Mouse (Mus musculus): ENCODE data around the gene Trit1. TPM values are rescaled to one million over a fixed set of nuclear protein-coding genes. Genes with fewer than 3 reads are reported as not detected.

The Trit1 gene
- total RNA-seq, 1 experiment, result 17.1 TPM

GRCm38 (mm10) chr4:123041131-123041530, 24.7 kb downstream of the Trit1 start:
- H3K4me3 ChIP-seq (ENCODE audit: insufficient read depth in 1 of 2, low read depth in 1 of 2, low read length in 2 of 2, poor library complexity in 1 of 2, severe bottlenecking in 1 of 2), result no peak overlapping the region
- H3K27ac ChIP-seq (ENCODE audit: insufficient read depth, low read depth, low read length, poor library complexity, severe bottlenecking), result no peak overlapping the region
- 0 out of 4 replicates have a peak, but pooled peaks cover 0 to 2% of the 10 kb centered on the region in 2 experiments for H3K4me1 ChIP-seq (ENCODE audit: control insufficient read depth in 2 of 2, insufficient read depth in 2 of 2, low read length in 2 of 2, poor library complexity in 1 of 2)
- no peak overlapping the region for H3K9ac ChIP-seq (ENCODE audit: insufficient read depth, low read depth, low read length, poor library complexity, severe bottlenecking)
- in situ Hi-C loops (cut with MboI; ENCODE audit: low sequenced_read_pairs in 2 of 2, unreplicated experiment in 2 of 2), result no loop called here
- TF ChIP-seq HCFC1 (IDR thresholded peaks at IDR 0.05; ENCODE audit: borderline replicate concordance, insufficient read depth, low read length), result no peak
- no peak for TF ChIP-seq CHD2 (IDR thresholded peaks at IDR 0.05; ENCODE audit: low read depth, low read length)
- no peak for TF ChIP-seq MAFK (IDR thresholded peaks at IDR 0.05; ENCODE audit: insufficient read depth, low read depth, low read length)
- TF ChIP-seq ZNF384 (IDR thresholded peaks at IDR 0.05; ENCODE audit: low read depth, low read length), result no peak
- no peak for TF ChIP-seq ZC3H11A (IDR thresholded peaks at IDR 0.05; ENCODE audit: borderline replicate concordance, low read depth, low read length)
- H3K36me3 ChIP-seq (ENCODE audit: control insufficient read depth, insufficient read depth, low read length, poor library complexity, severe bottlenecking), result peaks cover 20% of the 10 kb centered on the region
- no peak for DNase-seq (ENCODE audit: low read depth, low spot score)
- no peaks in the 10 kb centered on the region for H3K9me3 ChIP-seq (ENCODE audit: control insufficient read depth, insufficient read depth, low read depth, low read length)

- no peak for DNase-seq (ENCODE audit: low read depth, low spot score)
- Histone ChIP-seq H3K9me3 (ENCODE audit: control insufficient read depth, insufficient read depth, low read depth, low read length) (no peaks in the 10 kb centered on the region), H3K9ac (ENCODE audit: insufficient read depth, low read depth, low read length, poor library complexity, severe bottlenecking) (no peak overlapping the region), H3K4me3 (ENCODE audit: insufficient read depth in 1 of 2, low read depth in 1 of 2, low read length in 2 of 2, poor library complexity in 1 of 2, severe bottlenecking in 1 of 2) (no peak overlapping the region), H3K4me1 (ENCODE audit: control insufficient read depth in 2 of 2, insufficient read depth in 2 of 2, low read length in 2 of 2, poor library complexity in 1 of 2) (peaks cover 0 to 8% of the 10 kb centered on the region in 2 experiments; a peak in 1 of 4 replicates), H3K27ac (ENCODE audit: insufficient read depth, low read depth, low read length, poor library complexity, severe bottlenecking) (no peak overlapping the region), H3K36me3 (ENCODE audit: control insufficient read depth, insufficient read depth, low read length, poor library complexity, severe bottlenecking) (peaks cover 39% of the 10 kb centered on the region)
- no peak for TF ChIP-seq CHD2 (IDR thresholded peaks at IDR 0.05; ENCODE audit: low read depth, low read length)
- TF ChIP-seq MAFK (IDR thresholded peaks at IDR 0.05; ENCODE audit: insufficient read depth, low read depth, low read length), result peak; percentile 72
- in situ Hi-C loops (cut with MboI; ENCODE audit: low sequenced_read_pairs in 2 of 2, unreplicated experiment in 2 of 2), result no loop called here
Measured at GRCm38 (mm10) chr4:123043858-123044257, 27.5 kb downstream of the Trit1 start.

GRCm38 (mm10) chr4:123044842-123045241, 28.4 kb downstream of the Trit1 start:
- no peak for DNase-seq (ENCODE audit: low read depth, low spot score)
- H3K9ac ChIP-seq (ENCODE audit: insufficient read depth, low read depth, low read length, poor library complexity, severe bottlenecking), result no peak overlapping the region
- H3K27ac ChIP-seq (ENCODE audit: insufficient read depth, low read depth, low read length, poor library complexity, severe bottlenecking), result no peak overlapping the region
- peaks cover 35% of the 10 kb centered on the region for H3K36me3 ChIP-seq (ENCODE audit: control insufficient read depth, insufficient read depth, low read length, poor library complexity, severe bottlenecking)
- TF ChIP-seq CHD2 (IDR thresholded peaks at IDR 0.05; ENCODE audit: low read depth, low read length) (no peak), HCFC1 (IDR thresholded peaks at IDR 0.05; ENCODE audit: borderline replicate concordance, insufficient read depth, low read length) (no peak), MAFK (IDR thresholded peaks at IDR 0.05; ENCODE audit: insufficient read depth, low read depth, low read length) (no peak), ZC3H11A (IDR thresholded peaks at IDR 0.05; ENCODE audit: borderline replicate concordance, low read depth, low read length) (no peak), ZNF384 (IDR thresholded peaks at IDR 0.05; ENCODE audit: low read depth, low read length) (no peak)
- peaks cover 0 to 8% of the 10 kb centered on the region in 2 experiments; a peak in 1 of 4 replicates for H3K4me1 ChIP-seq (ENCODE audit: control insufficient read depth in 2 of 2, insufficient read depth in 2 of 2, low read length in 2 of 2, poor library complexity in 1 of 2)
- no peaks in the 10 kb centered on the region for H3K9me3 ChIP-seq (ENCODE audit: control insufficient read depth, insufficient read depth, low read depth, low read length)
- in situ Hi-C loops (cut with MboI; ENCODE audit: low sequenced_read_pairs in 2 of 2, unreplicated experiment in 2 of 2), result no loop called here
- H3K4me3 ChIP-seq (ENCODE audit: insufficient read depth in 1 of 2, low read depth in 1 of 2, low read length in 2 of 2, poor library complexity in 1 of 2, severe bottlenecking in 1 of 2), result no peak overlapping the region

- H3K27ac ChIP-seq (ENCODE audit: insufficient read depth, low read depth, low read length, poor library complexity, severe bottlenecking), result no peak overlapping the region
Measured at GRCm38 (mm10) chr4:123046300-123046699, 29.9 kb downstream of the Trit1 start.

More at GRCm38 (mm10) chr4:123046300-123046699, 29.9 kb downstream of the Trit1 start:
- no peaks in the 10 kb centered on the region for H3K9me3 ChIP-seq (ENCODE audit: control insufficient read depth, insufficient read depth, low read depth, low read length)
- H3K4me1 ChIP-seq (ENCODE audit: control insufficient read depth in 2 of 2, insufficient read depth in 2 of 2, low read length in 2 of 2, poor library complexity in 1 of 2), result peaks cover 0 to 8% of the 10 kb centered on the region in 2 experiments; a peak in 1 of 4 replicates
- no peak for TF ChIP-seq ZC3H11A (IDR thresholded peaks at IDR 0.05; ENCODE audit: borderline replicate concordance, low read depth, low read length)
- TF ChIP-seq MAFK (IDR thresholded peaks at IDR 0.05; ENCODE audit: insufficient read depth, low read depth, low read length), result no peak
- no peak for TF ChIP-seq ZNF384 (IDR thresholded peaks at IDR 0.05; ENCODE audit: low read depth, low read length)
- TF ChIP-seq HCFC1 (IDR thresholded peaks at IDR 0.05; ENCODE audit: borderline replicate concordance, insufficient read depth, low read length), result no peak
- TF ChIP-seq CHD2 (IDR thresholded peaks at IDR 0.05; ENCODE audit: low read depth, low read length), result no peak
- H3K36me3 ChIP-seq (ENCODE audit: control insufficient read depth, insufficient read depth, low read length, poor library complexity, severe bottlenecking), result peaks cover 41% of the 10 kb centered on the region
- no peak for DNase-seq (ENCODE audit: low read depth, low spot score)
- no peak overlapping the region for H3K9ac ChIP-seq (ENCODE audit: insufficient read depth, low read depth, low read length, poor library complexity, severe bottlenecking)
- in situ Hi-C loops (cut with MboI; ENCODE audit: low sequenced_read_pairs in 2 of 2, unreplicated experiment in 2 of 2), result no loop called here
- H3K4me3 ChIP-seq (ENCODE audit: insufficient read depth in 1 of 2, low read depth in 1 of 2, low read length in 2 of 2, poor library complexity in 1 of 2, severe bottlenecking in 1 of 2), result no peak overlapping the region

All from ES-E14 (cell line).